Mouse (Mus musculus) C2C12 (cell line): ENCODE results near the gene Cdc20. TPM values are rescaled to one million over a fixed set of nuclear protein-coding genes. Genes with fewer than 3 reads are reported as not detected.

Experiments
- H3K27me3 ChIP-seq: one replicate; pipeline ENCODE4 v1.6.1; 2011; ENCODE audit not compliant: control insufficient read depth, insufficient read depth, insufficient read length
- H3K36me3 ChIP-seq: one replicate; pipeline ENCODE4 v1.6.1; 2011; ENCODE audit not compliant: control insufficient read depth, insufficient read depth
- H3K4me3 ChIP-seq: one replicate; pipeline ENCODE4 v1.5.1; 2011; ENCODE audit warnings: mild to moderate bottlenecking, control low read depth; ENCODE audit not compliant: poor library complexity, insufficient read depth, severe bottlenecking
- H3K79me2 ChIP-seq: one replicate; pipeline ENCODE4 v1.6.1; 2011; ENCODE audit not compliant: control insufficient read depth, insufficient read depth
- H3K79me3 ChIP-seq: one replicate; pipeline ENCODE4 v1.6.1; 2011; ENCODE audit warnings: low read depth, control low read depth
- H3ac ChIP-seq: one replicate; pipeline ENCODE3; 2011; ENCODE audit warnings: low read depth; ENCODE audit not compliant: control insufficient read depth, insufficient read length
- CEBPB ChIP-seq: IDR thresholded peaks from one replicate; pipeline ENCODE4 v1.6.1; 2011; ENCODE audit warnings: low read depth, mild to moderate bottlenecking, control low read depth, moderate library complexity
- CTCF ChIP-seq: IDR thresholded peaks from one replicate; pipeline ENCODE4 v1.5.1; 2011; ENCODE audit not compliant: control insufficient read depth, insufficient read depth, insufficient read length
- FOSL1 ChIP-seq: IDR thresholded peaks from one replicate; pipeline ENCODE4 v1.8.0; 2011; ENCODE audit warnings: mild to moderate bottlenecking, low read length; ENCODE audit not compliant: poor library complexity, insufficient read depth, severe bottlenecking
- MAX ChIP-seq: IDR thresholded peaks from one replicate; pipeline ENCODE4 v1.6.1; 2011; ENCODE audit warnings: mild to moderate bottlenecking, control low read depth
- MYOD1 ChIP-seq: IDR thresholded peaks from one replicate; pipeline ENCODE4 v1.6.1; 2011; ENCODE audit warnings: low read depth; ENCODE audit not compliant: control insufficient read depth, insufficient read length
- MYOG ChIP-seq: IDR thresholded peaks from one replicate; pipeline ENCODE4 v1.6.1; 2011; ENCODE audit not compliant: control insufficient read depth, insufficient read length; ENCODE audit errors: extremely low read depth
- USF1 ChIP-seq: IDR thresholded peaks from one replicate; pipeline ENCODE4 v1.6.1; 2011; ENCODE audit warnings: low read depth, mild to moderate bottlenecking, control low read depth, moderate library complexity
- polyA plus RNA-seq: library from polyadenylated mRNA; unstranded; fragments of >200 nt; fragmentation: generic; extraction: Trizol; gene quantifications from one replicate; pipeline ENCODE4 v1.2.1, GENCODE M21; 2012; ENCODE audit warnings: missing spikeins

Cdc20 gene
- polyA plus RNA-seq, 1 experiment: 274 TPM

GRCm38 (mm10) chr4:118415779-118416178 is 21.4 kb downstream of the Cdc20 start:
- peaks cover under 1% of the 10 kb centered on the region for H3K79me3 ChIP-seq
- peaks cover 69% of the 10 kb centered on the region for H3K36me3 ChIP-seq
- no peak overlapping the region for H3K4me3 ChIP-seq
- H3K27me3 ChIP-seq: no peaks in the 10 kb centered on the region
- H3ac ChIP-seq: no peak overlapping the region
- TF ChIP-seq CTCF (no peak), MYOG (no peak), USF1 (no peak), FOSL1 (no peak), MAX (no peak), CEBPB (no peak), MYOD1 (no peak)
- H3K79me2 ChIP-seq: peaks cover 10% of the 10 kb centered on the region

GRCm38 (mm10) chr4:118413553-118413952 is 23.6 kb downstream of the Cdc20 start:
- H3K36me3 ChIP-seq: peaks cover 60% of the 10 kb centered on the region

DNA sequence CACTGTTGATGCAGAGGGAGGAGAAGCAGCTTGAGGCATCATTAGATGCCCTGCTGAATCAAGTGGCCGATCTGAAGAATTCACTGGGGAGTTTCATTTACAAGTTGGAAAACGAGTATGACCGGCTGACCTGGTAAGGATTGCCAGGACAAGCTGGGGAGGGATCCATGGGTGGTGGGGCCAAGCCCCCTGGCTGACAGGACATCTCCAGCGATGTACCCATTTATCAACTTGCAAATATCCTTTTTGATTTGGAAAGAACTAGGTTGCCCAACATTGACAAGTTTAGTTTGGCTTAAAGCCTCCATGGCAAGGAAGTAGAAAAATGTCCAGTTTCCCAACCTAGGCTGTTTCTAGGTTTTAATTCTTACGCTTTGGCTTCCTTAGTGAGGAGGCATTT is 26.3 kb downstream of the Cdc20 start:
- Histone ChIP-seq H3K27me3 (no peaks in the 10 kb centered on the region), H3K79me2 (peaks cover 54% of the 10 kb centered on the region), H3K79me3 (peaks cover 27% of the 10 kb centered on the region), H3ac (no peak overlapping the region), H3K4me3 (no peak overlapping the region), H3K36me3 (peaks cover 49% of the 10 kb centered on the region)
- TF ChIP-seq MYOD1: no peak
- no peak for TF ChIP-seq MAX
- TF ChIP-seq MYOG: no peak
- TF ChIP-seq USF1: no peak
- TF ChIP-seq FOSL1: no peak
- no peak for TF ChIP-seq CEBPB
- no peak for TF ChIP-seq CTCF

More at GRCm38 (mm10) chr4:118413553-118413952, 23.6 kb downstream of the Cdc20 start:
- H3K4me3 ChIP-seq: no peak overlapping the region
- no peak overlapping the region for H3ac ChIP-seq
- TF ChIP-seq USF1: no peak
- no peak for TF ChIP-seq MYOD1
- no peak for TF ChIP-seq FOSL1
- no peak for TF ChIP-seq MYOG
- TF ChIP-seq CTCF: no peak
- TF ChIP-seq CEBPB: no peak
- TF ChIP-seq MAX: no peak
- H3K79me2 ChIP-seq: peaks cover 32% of the 10 kb centered on the region
- H3K79me3 ChIP-seq: peaks cover 15% of the 10 kb centered on the region
- H3K27me3 ChIP-seq: no peaks in the 10 kb centered on the region

DNA sequence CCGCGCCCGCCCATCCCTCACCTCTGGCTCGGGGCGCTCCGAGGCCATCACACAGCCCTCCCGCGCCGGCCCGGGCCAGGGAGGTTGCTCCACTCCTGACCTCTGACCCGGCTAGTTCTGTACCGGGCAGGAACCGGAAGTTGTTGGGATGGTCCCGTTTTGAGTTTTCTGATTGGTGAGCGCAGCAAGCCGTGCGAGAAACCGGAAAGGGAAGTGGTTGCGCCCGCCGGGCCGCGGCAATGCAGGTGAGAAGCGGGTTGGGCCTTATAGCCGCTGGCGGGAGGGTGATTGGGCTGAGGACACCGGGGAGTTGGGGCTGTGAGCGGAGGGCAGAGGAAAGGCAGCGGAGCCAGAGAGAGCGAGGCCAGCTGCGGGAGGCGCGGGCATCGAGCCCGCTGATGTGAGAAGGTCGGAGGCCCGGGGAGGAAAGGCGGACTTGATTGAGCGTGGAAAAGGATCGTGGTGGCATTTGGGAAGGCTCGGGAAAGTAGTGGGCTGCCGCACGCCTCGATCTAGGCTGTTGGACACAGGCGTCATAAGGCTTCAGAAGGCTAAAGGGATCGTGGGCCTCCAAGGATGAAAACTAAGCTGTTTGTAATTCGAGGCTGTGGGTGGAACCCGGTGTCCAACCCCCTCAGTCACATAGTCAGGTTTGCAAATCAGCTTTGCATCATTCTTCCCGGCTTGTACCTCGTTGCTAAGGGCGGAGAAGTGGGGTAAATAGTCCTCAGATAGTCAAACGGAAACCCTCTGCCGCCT is 27.8 kb downstream of the Cdc20 start, which contains the start of the genes Szt2 and Med8:
TSS of gene Szt2 (minus strand) at position 132 of the 759 bp plus-strand sequence.
TSS of gene Med8 (plus strand) at position 196 of the 759 bp plus-strand sequence.
- TF ChIP-seq MYOD1: no peak

DNA sequence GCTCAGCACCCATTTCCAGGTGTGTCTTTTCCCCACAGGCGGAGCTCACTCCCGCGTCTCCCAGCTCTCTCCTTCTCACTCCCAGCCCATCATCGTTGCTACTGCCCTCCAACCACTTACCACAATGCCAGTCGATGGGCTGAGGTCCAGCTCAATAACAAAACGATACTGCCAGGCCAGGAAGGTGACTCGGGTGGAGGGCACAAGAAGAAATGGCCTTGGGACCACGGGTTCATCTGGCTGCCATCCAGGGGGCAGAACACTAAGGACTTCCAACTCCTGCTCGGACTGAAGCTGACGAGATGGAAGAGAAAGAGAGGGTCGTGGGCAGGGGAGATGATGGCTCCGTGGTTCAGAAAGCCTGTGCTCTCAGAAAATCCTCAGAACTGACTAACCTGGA is 34.5 kb downstream of the Cdc20 start:
- Histone ChIP-seq H3ac (no peak overlapping the region), H3K36me3 (peaks cover 32% of the 10 kb centered on the region), H3K79me3 (peaks cover 7% of the 10 kb centered on the region), H3K79me2 (peaks cover 14% of the 10 kb centered on the region), H3K4me3 (no peak overlapping the region), H3K27me3 (no peaks in the 10 kb centered on the region)
- no peak for TF ChIP-seq MAX
- no peak for TF ChIP-seq FOSL1
- TF ChIP-seq MYOG: no peak
- no peak for TF ChIP-seq MYOD1
- TF ChIP-seq CEBPB: no peak
- TF ChIP-seq CTCF: no peak

More for the DNA sequence above, 27.8 kb downstream of the Cdc20 start, which contains the start of the genes Szt2 and Med8:
- Histone ChIP-seq H3ac (peak within 1 kb of the TSS; percentile 90), H3K27me3 (no peaks in the 10 kb centered on the region), H3K79me3 (peaks cover 29% of the 10 kb centered on the region), H3K36me3 (peaks cover 33% of the 10 kb centered on the region), H3K4me3 (peak within 1 kb of the TSS; percentile 81), H3K79me2 (peaks cover 54% of the 10 kb centered on the region)

GRCm38 (mm10) chr4:118401918-118402317 is 35.2 kb downstream of the Cdc20 start:
- peaks cover 38% of the 10 kb centered on the region for H3K36me3 ChIP-seq
- H3ac ChIP-seq: no peak overlapping the region
- peaks cover 6% of the 10 kb centered on the region for H3K79me2 ChIP-seq
- H3K79me3 ChIP-seq: peaks cover 5% of the 10 kb centered on the region
- H3K27me3 ChIP-seq: no peaks in the 10 kb centered on the region
- no peak overlapping the region for H3K4me3 ChIP-seq
- no peak for TF ChIP-seq MAX
